Mouse (Mus musculus): ENCODE measurements around the gene Cutc.

DNA sequence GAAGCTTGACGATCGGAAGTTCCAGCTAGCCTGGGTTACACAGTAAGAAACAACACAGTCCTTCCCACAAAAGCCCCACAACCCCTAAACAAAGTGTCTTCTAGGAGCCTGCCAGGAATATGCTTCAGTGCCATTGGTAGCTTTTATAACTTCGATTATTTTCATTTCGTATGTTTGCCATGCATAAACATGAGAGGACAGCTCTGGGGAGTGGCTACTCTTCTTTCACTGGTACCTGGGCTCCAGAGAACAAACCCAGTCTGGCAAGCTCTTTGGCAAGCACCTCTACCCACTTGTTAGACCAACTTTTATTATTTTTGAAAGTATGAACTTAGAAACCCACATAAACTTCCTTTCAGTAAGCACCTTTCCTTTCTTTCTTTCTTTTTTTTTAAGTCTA lies 23.8 kb downstream of the Cutc start:
- no peak for TF ChIP-seq CTCF (IDR thresholded peaks at IDR 0.05 in 2 of 3, conservative IDR thresholded peaks at IDR 0.05 in 1 of 3; ENCODE audit: control insufficient read depth in 1 of 3, insufficient read depth in 1 of 3, low read depth in 2 of 3, low read length in 3 of 3, poor library complexity in 1 of 3, severe bottlenecking in 1 of 3)
- no peak for TF ChIP-seq SMC3 (IDR thresholded peaks at IDR 0.05; ENCODE audit: low read depth, low read length)
- TF ChIP-seq POLR2A (IDR thresholded peaks at IDR 0.05; ENCODE audit: control insufficient read depth in 1 of 2, insufficient read depth in 1 of 2, low read depth in 1 of 2, low read length in 2 of 2, poor library complexity in 1 of 2) = no peak
- no peak for TF ChIP-seq EP300 (IDR thresholded peaks at IDR 0.05; ENCODE audit: low read depth in 1 of 2, low read length in 2 of 2)
- no peak for TF ChIP-seq UBTF (IDR thresholded peaks at IDR 0.05; ENCODE audit: borderline replicate concordance, insufficient read depth, low read depth, low read length)
- TF ChIP-seq POLR2AphosphoS2 (IDR thresholded peaks at IDR 0.05; ENCODE audit: low read length) = no peak
- TF ChIP-seq ZMIZ1 (IDR thresholded peaks at IDR 0.05; ENCODE audit: low read depth, low read length) = no peak
- TF ChIP-seq USF1 (IDR thresholded peaks at IDR 0.05; ENCODE audit: low read depth, low read length) = no peak
- TF ChIP-seq E2F4 (IDR thresholded peaks at IDR 0.05; ENCODE audit: borderline replicate concordance, low read depth, low read length) = no peak
- no peak for TF ChIP-seq ZNF384 (IDR thresholded peaks at IDR 0.05; ENCODE audit: low read depth, low read length)
- no peak for TF ChIP-seq BHLHE40 (IDR thresholded peaks at IDR 0.05; ENCODE audit: borderline replicate concordance, low read depth, low read length)
- no peak for TF ChIP-seq MEF2A (IDR thresholded peaks at IDR 0.05; ENCODE audit: extremely low read depth, insufficient replicate concordance, low read depth, low read length, poor library complexity, severe bottlenecking)
- no peak for TF ChIP-seq ZKSCAN1 (IDR thresholded peaks at IDR 0.05; ENCODE audit: low read depth, low read length)
- no peak for TF ChIP-seq ZC3H11A (IDR thresholded peaks at IDR 0.05; ENCODE audit: low read depth, low read length)
